Mouse (Mus musculus): ENCODE results near the gene Wbp4.
"Not testable (repeated sequence)": the region's sequence is repeated elsewhere in the genome, so short reads cannot be mapped to it uniquely, and the experiment has no call there.

Wbp4 gene

GRCm38 (mm10) chr14:79451681-79452590, 29.4 kb downstream of the Wbp4 start, which contains the start of gene Kbtbd6:
TSS of gene Kbtbd6 (plus strand) at chr14:79451835.
- peak; percentile 78 for DNase-seq (ENCODE audit: low spot score)

GRCm38 (mm10) chr14:79445055-79445620, 36.2 kb downstream of the Wbp4 start:
- DNase-seq (ENCODE audit: low spot score): no peak

- no peak for DNase-seq (ENCODE audit: low spot score)
Measured at GRCm38 (mm10) chr14:79444601-79445000, 36.7 kb downstream of the Wbp4 start.

- no peak for DNase-seq (ENCODE audit: low spot score)
Measured at GRCm38 (mm10) chr14:79441441-79441840, 39.9 kb downstream of the Wbp4 start.

GRCm38 (mm10) chr14:79440655-79441054, 40.7 kb downstream of the Wbp4 start:
- no peak for DNase-seq (ENCODE audit: low spot score)

- no peak for DNase-seq (ENCODE audit: low spot score)
Measured at GRCm38 (mm10) chr14:79434068-79434467, 47.3 kb downstream of the Wbp4 start.

GRCm38 (mm10) chr14:79426730-79427365, 54.5 kb downstream of the Wbp4 start:
- DNase-seq (ENCODE audit: low spot score): not testable (repeated sequence)

GRCm38 (mm10) chr14:79425979-79426729, 55.2 kb downstream of the Wbp4 start, which contains the start of gene Kbtbd7:
TSS of gene Kbtbd7 (plus strand) at chr14:79426511.
- peak; percentile 97 for DNase-seq (ENCODE audit: low spot score)

GRCm38 (mm10) chr14:79420083-79420685, 61.1 kb downstream of the Wbp4 start:
- no peak for DNase-seq (ENCODE audit: low spot score)

- no peak for DNase-seq (ENCODE audit: low spot score)
Measured at GRCm38 (mm10) chr14:79413121-79413520, 68.2 kb downstream of the Wbp4 start.

GRCm38 (mm10) chr14:79410662-79411061, 70.7 kb downstream of the Wbp4 start:
- DNase-seq (ENCODE audit: low spot score): no peak
